Mouse (Mus musculus) induced T-regulatory cell, adult 2 months (primary cell): Measurements from ENCODE around the gene Efna2.

Source experiments
- DNase-seq: peaks from one replicate; pipeline ENCODE4 v3.0.0-alpha.2; 2012; ENCODE audit warnings: low read depth

The Efna2 gene

DNA sequence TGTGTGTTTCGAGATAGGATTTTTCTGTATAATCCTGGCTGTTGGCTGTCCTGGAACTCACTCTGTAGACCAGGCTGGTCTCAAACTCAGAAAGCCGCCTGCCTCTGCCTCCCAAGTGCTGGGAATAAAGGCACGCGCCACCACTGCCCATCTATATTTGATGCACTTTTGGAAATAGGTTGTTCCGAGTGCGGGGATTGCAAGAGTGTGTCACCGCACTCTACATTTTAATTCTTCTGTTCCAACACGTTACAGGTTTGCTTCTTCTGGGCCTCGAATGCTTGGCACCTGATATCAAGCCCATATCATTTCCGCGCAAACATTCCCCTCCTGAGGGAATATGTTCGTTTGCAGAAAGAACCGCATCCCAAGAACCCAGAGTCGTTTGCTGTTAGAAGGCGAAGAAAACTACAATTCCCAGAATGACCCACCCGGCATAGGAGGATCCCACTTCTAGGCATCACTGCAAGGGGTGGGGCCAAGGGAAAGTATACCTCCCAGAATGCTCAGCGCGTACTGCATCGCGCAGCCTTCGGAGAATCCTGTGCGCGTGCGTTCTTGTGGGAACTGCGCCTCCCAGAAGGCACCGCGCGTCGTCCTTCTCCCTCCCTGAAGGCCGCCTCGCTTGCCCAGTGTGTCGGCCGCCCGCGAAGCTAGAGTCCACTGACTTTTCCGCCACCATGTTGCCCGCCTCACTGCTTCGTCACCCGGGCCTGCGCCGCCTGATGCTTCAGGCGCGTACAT, 37.3 kb upstream of the Efna2 start:
- peak; percentile 97 for DNase-seq

- peak; percentile 74 for DNase-seq
Observed at GRCm38 (mm10) chr10:80142530-80142925, 36.8 kb upstream of the Efna2 start.

- DNase-seq: no peak
Observed at GRCm38 (mm10) chr10:80143664-80144063, 35.6 kb upstream of the Efna2 start.

- peak; percentile 21 for DNase-seq
Observed at GRCm38 (mm10) chr10:80144159-80144558, 35.1 kb upstream of the Efna2 start.

DNA sequence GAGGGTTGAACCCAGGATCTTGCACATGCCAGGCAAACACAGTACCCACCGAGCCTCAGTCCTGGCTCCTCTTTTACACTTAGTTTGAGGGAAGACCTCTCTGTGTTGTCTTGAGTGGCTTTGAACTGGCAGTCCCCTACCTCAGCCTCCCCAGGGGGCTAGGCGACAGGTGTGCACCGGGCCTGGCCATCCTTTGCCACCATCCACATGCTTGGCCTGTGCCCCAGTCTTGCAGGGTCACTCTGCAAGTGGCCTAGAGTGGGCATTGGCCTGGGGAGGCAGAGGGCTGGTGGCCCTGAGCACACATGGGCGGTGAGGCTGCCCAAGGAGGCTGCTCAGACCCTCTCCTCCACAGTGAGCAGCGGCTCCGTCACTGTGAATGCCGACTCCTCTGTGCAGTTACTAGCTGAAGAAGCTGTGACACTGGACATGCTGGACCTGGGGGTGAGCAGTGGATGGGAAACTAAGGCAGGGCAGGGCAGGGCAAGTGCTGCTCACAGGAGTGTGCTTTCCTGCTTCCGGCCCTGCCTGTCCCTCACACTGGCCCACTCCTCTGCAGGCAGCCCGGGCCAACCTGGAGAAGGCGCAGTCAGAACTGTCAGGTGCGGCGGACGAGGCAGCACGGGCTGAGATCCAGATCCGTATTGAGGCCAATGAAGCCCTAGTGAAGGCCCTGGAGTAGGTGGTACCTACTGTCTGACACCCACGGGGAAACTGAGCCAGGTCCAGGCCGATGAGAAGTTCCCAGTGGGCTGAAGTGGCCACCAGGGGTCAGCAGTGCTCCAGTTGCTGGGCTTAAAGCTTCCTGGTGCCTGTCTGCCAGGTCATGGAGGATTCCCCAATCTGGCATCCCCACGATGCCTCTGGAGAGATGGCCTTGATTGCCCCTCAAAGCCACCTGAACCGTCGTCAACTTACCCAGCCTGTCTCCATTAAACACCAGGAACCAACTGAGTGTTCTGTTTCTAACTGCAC, 34.1 kb upstream of the Efna2 start:
- peak; percentile 87 for DNase-seq

DNA sequence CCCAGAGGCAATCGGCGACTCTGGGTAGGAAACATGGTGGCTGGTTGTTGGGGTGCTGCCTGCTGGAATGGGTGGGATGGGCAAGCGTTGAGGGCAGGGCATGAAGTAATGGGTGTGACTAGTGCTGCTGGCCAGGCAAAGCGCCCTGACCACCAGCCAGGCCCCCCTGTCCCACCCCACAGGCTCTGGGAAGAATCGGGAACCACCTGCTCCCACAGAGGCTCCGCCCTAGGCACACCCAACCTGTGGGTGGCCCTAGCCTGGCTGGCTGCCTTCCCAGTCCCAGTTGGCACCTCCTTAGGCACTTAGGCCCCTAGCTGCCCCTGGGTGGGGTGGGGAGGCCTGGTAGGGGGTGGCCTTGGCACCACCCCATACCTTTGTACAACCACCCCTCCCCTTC, 33.4 kb upstream of the Efna2 start:
- peak; percentile 26 for DNase-seq

GRCm38 (mm10) chr10:80146568-80147011, 32.7 kb upstream of the Efna2 start:
- peak; percentile 36 for DNase-seq

DNA sequence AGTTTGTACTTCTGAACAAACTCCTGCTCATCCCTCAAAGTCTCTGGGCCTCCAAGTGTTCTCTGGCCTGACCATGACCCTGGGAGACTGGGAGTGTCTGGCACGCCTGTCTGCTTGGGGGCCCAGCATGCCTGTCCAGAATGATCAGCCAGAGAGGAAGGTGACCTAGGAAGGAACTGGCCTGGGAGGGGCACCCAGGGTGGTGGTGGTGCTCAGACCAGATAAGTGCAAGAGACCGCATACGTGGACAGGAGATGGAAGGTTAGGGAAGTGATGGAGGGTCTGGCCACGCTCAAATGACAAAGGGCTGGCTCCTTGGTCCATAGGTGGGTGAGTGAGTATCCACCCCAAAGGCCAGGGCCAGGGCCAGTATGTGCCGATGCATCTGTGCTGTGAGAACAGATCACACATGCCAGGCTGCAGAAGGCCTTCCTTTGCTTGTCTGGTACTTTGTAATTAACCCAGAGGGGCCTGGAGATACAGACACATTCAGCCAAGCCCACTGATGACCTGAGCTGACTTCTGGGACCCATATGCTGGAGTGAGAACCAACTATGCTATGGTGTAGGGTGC, 32.0 kb upstream of the Efna2 start:
- DNase-seq: no peak

DNA sequence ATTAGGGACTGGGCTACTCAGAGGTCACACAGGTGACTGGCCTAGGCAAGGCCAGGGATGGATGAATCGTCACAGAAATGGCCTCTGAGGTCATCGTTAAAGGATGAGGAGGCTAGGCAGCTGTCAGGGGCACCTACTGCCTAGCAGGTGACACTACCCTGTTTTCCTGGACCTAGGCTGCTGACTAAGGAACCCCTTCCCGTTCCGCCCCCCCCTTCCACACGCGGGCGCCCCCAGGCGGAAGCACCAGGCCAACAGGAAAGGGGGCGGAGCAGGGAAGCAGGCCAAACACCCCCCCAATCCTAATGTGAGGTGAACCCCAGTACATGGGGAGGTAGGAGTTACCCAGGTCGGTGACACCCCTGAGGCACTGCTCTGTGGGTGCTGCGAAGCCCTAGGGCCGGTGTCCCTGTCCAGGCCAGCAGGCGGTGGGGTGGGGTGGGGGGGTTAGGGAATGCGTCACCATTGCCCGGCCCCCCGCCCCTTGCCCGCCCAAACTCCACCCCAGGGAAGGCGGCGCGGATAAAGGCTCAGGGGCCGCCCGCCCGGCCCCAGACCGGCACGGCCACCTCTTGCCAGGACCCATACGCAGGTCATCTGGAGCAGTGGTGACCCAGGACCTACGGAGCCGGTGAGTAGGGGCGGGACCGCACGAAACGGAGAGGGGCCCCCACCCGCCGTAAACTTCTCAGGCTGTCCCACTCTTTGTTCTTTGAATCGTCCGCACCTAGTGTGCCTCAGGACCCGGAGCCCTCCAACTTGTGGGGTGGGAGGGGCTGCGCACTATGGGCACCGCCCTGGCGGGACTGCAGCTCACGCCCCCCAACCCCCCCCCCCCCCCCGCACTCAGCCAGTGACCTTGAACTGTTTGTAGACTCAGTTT, 31.3 kb upstream of the Efna2 start, which contains the start of gene Midn:
TSS of gene Midn (plus strand) at position 554 of the 883 bp plus-strand sequence.
- peak; percentile 84 for DNase-seq

DNA sequence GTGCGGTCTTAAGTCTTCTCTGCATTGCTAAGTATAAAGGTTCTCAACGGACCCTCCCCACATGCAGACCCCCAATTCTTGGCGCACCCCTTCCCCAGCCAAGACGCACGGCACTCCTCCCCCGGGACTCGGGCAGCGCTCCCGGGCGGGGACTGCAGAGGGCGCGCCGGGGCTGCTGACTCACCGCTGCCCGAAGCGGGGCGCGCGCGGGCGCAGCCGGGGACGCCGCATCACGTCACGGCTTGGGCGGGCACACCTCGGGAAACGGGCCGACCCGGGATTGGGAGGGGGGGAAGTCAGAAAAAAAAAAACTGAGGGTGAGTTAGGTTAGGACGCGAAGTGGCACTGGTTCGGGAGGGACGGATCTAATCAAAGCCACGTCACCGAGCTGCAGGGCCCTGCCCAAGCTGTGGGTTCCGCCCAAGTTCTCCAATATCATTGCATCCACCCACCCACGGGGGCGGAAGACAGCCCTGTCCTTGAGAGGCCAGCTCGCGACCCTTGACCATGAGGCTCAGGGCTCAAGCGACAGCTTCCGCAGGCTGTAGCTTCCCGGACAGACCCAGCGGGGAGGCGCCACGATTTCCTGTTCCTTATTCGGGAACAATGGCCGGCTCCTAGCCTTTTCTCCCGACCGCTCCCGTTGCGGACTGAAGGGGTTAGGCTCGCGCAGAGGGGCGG, 30.5 kb upstream of the Efna2 start:
- peak; percentile 96 for DNase-seq

- DNase-seq: peak; percentile 98
Observed at GRCm38 (mm10) chr10:80149291-80150225, 29.7 kb upstream of the Efna2 start.

DNA sequence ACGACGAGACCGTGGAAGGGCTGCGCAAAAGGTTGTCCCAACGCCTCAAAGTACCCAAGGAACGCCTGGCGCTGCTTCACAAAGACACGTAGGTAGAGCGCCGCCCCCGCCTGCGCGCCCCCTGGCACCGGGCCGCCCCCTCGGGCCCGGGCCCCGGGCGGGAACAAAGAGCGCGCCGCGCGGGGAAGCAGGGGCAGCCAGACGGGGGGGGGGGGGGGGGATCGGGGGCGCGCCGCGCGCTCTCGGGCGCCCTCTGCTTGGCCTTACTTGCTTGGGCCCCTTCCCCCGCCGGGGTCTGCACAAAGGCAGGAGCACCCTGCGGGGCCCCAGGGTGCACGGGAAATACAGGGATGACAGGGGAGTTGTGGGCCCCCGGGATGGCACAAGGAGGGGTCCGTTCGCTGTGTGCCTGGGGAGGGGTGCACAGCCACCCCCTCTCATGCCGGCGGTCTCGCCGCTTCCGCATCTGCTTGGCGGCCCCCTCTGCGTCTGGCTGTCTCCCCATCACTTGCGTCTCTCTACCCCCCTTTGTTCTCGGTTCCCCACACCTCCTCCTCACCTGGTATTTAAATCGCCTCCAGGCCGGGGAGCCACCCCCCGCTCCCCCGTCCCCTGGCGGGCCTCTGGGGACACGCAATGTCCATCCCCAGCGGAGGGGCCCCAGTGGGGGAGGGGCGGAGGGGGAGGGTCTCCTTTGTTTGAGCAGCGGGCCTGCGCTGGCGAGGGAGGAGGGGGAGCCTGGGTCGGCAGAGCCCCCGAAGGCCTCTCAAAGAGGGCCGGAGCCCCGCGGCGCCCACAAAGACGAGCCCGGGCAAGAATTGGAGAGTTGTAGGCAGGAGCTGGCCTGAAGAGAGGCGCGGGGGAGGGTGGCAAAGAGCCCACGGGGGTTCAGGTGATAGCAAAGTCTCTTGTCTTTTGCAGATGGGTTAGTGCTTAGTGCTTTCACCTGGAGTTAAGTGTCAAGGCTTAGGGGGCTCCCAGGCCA, 28.8 kb upstream of the Efna2 start:
- peak; percentile 76 for DNase-seq

GRCm38 (mm10) chr10:80151211-80152034, 27.9 kb upstream of the Efna2 start:
- DNase-seq: peak; percentile 70

DNA sequence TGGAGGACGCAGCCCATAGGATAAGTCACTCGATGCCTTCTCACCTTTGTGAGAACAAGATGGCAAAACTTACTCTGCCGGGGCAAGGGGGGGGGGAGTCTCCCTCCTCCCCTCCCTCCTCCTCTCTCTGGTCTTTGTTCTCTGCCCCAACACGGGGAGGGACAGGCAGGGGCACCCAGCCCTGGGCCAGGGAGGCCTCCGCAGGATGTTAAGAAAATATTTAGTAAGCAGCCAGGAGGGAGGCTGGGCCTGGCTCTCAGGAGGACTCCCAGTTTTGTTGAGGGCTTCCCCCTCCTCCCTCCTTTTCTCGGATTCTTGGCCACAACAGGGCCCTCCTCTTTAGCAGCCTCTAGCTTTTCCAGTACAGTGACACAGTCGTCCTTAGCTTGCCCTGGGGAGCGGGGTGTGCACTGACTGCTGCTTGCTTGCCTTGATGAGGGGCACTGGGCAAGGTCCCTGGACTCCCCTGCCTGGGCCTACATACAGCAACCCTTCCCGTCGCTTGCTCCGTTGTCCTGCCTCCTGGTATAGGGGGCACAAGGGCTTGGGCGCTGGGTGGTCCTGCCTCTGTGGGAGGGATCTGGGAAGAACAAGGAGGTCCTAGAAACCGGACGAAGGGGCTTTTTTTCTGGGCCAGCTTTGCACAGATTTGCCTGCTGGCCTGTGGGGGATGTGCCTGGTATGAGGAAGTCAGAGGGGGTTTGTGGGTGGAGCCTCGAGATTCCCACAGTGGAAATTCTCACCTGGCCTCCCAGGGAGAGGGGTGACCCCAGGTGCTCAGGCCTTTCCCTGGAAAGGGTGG, 27.0 kb upstream of the Efna2 start:
- peak; percentile 72 for DNase-seq

- peak; percentile 53 for DNase-seq
Observed at GRCm38 (mm10) chr10:80152873-80153260, 26.4 kb upstream of the Efna2 start.

DNA sequence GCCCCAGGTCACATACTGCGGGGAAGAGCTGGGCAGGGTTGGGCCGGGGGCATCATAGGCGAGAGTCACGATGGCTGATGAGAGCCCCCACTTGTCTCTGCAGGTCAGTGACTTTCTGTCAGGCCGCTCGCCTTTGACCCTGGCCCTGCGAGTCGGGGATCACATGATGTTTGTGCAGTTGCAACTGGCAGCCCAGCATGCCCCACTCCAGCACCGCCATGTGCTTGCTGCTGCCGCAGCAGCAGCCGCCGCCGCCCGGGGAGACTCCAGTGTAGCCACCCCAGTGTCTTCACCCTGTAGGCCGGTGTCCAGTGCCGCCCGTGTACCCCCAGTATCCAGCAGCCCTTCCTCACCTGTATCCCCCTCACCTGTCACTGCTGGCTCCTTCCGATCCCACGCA, 25.6 kb upstream of the Efna2 start:
- DNase-seq: no peak

DNA sequence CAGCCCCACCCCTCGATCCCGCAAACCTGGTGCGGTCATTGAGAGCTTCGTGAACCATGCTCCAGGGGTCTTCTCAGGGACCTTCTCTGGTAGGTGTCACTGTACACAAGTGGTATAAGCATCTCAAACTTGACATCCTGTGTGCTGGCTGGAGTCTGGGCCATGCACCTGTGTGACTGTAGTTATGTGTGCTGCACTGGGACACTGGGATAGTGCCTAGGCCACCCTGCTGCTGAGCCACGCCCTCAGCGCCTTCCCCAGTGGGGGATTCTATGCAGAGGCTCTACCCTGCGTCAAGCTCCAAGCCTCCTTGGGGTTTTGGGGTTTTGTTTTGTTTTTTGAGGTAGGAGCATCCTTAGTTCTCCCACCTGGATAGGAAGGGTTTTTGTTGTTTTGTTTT, 24.9 kb upstream of the Efna2 start:
- DNase-seq: no peak
